Mouse (Mus musculus): Measurements from ENCODE around the gene Gm49721. TPM values are rescaled to one million over a fixed set of nuclear protein-coding genes. Genes with fewer than 3 reads are reported as not detected.
"Not testable (repeated sequence)": the region's sequence is repeated elsewhere in the genome, so short reads cannot be mapped to it uniquely, and the experiment has no call there.

The Gm49721 gene
- 0.05 TPM in 1 of 2 replicates, not detected in the other for polyA plus RNA-seq (2015; fragmentation: Nextera tagmentation; extraction: Ambion mirVana)

DNA sequence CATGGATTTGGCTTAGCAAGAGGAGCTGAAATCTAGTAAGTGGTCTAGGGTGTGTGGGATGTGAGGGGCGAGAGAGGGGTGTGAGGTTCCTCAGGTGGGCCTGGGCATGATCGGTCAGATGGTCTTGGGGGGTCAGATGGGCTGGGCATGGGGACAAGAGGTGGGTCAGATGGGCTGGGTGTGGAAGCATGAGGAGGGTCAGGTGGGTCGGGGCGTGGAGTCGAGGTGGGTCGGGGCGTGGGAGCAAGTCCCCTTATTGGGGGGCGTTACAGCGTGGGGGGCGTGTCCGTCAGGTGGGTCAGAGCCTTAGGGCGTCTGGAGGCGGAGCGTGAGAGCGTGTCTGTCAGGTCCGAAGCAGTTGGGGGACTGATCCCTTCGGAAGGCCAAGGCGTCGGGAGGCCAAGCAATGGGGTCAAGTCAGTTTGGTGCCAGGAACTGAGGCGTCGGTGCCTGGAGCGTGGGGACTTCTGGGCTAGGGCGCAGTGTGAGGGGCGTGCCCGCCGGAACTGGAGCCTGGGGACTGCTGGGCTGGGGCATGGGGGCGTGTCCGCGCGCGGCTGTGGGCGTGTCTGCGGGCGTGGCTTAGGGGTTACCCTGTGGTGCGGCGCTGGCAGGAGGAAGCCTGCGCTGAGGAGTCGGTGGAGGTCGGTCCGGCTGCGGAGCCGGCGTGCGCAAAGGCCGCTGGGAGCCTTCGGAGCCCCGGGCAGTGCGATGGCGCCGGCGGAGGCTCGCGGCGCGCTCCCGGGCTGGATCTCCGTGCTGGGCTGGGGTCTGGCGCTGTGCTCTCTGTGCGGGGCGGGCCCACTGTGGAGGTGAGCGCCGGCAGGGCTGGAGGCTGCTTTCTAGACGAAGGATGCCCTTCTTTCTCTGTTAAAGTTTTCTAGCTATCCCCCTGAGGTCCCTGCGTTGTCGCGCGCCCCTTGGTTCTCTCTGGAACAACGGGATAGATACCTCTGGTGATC lies at the start of gene Gm49721:
Gm49721 (plus strand) TSS at position 618 of the 962 bp plus-strand sequence.
- H3K4me3 ChIP-seq: peak within 1 kb of the TSS; percentile 66
- peak within 1 kb of the TSS; percentile 71 for H3K27ac ChIP-seq
- WGBS: under 1% methylated on average over 47 of the region's 68 CpGs
- not testable (repeated sequence) for H3K36me3 ChIP-seq; H3K27me3 ChIP-seq; H3K9me3 ChIP-seq (replicated peaks); H3K4me1 ChIP-seq (replicated peaks)
- peak within 1 kb of the TSS; percentile 62 for H3K4me2 ChIP-seq
- H3K9ac ChIP-seq: peak within 1 kb of the TSS; percentile 74
- peak; percentile 98 for ATAC-seq (replicated peaks; ENCODE audit: insufficient number of reproducible peaks, insufficient read depth, low FRiP score, low read depth)

DNA sequence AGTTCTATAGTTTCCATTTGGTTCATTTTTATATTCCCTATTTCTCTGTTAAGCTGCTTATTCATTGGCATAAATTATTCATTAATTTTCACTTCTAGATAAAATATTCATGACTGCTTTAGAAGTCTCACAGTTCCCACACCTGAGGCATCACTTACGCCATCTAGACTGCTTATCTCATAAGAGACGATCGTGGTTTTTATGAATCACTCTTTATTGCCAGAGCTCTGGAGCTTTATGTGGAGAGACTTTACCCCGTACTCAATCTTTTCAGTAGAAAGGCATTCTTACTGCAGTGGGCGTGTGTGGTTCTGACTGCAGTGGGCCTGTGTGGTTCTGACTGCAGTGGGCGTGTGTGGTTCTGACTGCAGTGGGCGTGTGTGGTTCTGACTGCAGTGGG lies 47.1 kb upstream of the Gm49721 start:
- not testable (repeated sequence) for H3K9me3 ChIP-seq (replicated peaks); H3K9ac ChIP-seq; H3K27me3 ChIP-seq; H3K36me3 ChIP-seq; H3K4me3 ChIP-seq; H3K27ac ChIP-seq; ATAC-seq (replicated peaks; ENCODE audit: insufficient number of reproducible peaks, insufficient read depth, low FRiP score, low read depth); H3K4me1 ChIP-seq (replicated peaks); H3K4me2 ChIP-seq
- 90% methylated on average over 7 of the region's 7 CpGs for WGBS

DNA sequence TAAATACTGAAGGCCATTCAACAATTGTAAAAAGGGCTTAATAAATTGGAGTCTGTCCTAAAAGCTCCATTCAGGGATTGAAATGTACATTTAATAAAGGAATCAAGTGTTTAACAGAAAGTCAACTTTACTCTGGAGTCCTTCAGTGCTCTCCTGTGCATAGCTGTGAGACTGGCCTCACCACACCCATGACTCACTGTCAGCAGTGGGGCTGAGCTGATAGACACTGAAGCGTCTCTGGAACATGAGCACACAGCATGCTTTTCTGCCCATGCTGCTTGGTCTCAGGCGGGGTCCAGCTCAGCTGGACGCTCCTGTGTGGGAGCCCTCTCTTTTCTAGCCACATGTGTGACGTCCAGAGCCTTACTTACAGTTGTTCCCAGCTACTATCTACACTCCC lies 36.1 kb upstream of the Gm49721 start:
- not testable (repeated sequence) for ATAC-seq (replicated peaks; ENCODE audit: insufficient number of reproducible peaks, insufficient read depth, low FRiP score, low read depth); H3K4me1 ChIP-seq (replicated peaks); H3K9ac ChIP-seq; H3K36me3 ChIP-seq; H3K9me3 ChIP-seq (replicated peaks); H3K4me2 ChIP-seq; H3K4me3 ChIP-seq; H3K27me3 ChIP-seq; H3K27ac ChIP-seq
- no CpG with 5 or more reads among the region's 4 CpGs for WGBS

DNA sequence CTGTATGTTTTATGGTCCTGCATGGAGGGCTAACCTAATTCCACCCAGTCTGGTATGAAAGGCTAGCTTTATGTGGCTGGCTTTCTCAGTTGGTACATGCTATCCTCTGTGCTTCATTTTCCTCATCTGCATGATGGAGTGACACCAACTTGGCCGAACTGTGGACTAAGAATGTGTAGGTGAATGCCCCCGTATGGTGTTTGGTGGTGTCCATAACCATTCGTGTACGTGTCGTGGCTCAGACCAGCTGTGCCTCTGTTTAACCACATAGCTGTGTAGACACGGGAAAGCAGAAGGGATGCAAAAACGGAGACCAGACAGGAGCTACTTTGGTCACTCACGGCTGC lies 31.1 kb upstream of the Gm49721 start:
- not testable (repeated sequence) for H3K27me3 ChIP-seq; H3K9me3 ChIP-seq (replicated peaks); ATAC-seq (replicated peaks; ENCODE audit: insufficient number of reproducible peaks, insufficient read depth, low FRiP score, low read depth); H3K4me1 ChIP-seq (replicated peaks); H3K36me3 ChIP-seq; H3K27ac ChIP-seq
- Histone ChIP-seq H3K9ac (peak overlapping the region; percentile 73; the same call in 1 of the 2 replicates), H3K4me2 (peak overlapping the region; percentile 72), H3K4me3 (peak overlapping the region; percentile 67)
- WGBS: no CpG with 5 or more reads among the region's 8 CpGs

DNA sequence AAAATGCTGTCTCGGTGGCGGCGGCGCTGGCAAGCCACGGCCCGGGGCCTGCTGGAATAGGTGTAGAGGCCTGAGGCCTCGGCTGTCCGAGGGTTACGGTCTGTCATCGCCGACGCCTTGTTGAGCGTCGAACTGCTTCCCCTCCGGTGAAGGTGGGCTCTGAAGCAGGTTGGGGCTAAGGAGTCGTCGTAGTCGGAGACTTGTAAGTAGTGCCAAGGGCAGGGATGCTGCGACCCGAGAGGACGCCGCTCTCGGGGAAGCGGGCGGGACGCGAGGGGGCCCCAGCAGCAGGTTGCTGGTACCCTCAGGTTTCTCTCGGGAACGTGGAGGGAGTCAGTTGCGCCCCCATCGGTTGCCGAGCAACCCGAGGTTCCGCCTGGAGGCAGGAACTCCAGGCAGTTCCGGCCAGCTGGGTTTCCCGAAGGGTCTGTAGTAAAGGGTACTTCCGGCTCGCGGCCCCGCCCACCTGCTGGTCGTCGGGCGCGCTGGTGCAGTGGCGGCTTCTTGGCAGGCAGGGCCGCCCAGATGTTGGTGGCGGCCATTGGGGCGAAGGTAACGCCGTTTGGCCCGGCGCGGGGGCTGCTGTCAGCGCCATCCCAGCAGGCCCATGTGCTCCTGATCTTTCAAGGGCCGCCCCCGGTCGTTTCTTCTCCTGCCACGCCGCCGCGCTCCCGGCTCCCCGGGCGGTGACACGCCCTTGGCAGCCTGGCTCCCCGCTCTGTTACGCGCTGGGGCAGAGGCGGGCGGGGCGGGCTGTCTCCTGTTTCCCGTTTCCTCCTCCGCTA lies 30.5 kb upstream of the Gm49721 start, which contains the start of gene Rsph3b:
Rsph3b (minus strand) TSS at position 699 of the 785 bp plus-strand sequence.
- H3K27me3 ChIP-seq; H3K9me3 ChIP-seq (replicated peaks); H3K36me3 ChIP-seq; H3K4me1 ChIP-seq (replicated peaks): not testable (repeated sequence)
- WGBS: under 1% methylated on average over 73 of the region's 73 CpGs
- H3K9ac ChIP-seq: peak within 1 kb of the TSS; percentile 73
- peak within 1 kb of the TSS; percentile 95 for H3K27ac ChIP-seq
- H3K4me2 ChIP-seq: peak within 1 kb of the TSS; percentile 72
- ATAC-seq (replicated peaks; ENCODE audit: insufficient number of reproducible peaks, insufficient read depth, low FRiP score, low read depth): peak; percentile 97
- peak within 1 kb of the TSS; percentile 67 for H3K4me3 ChIP-seq

GRCm38 (mm10) chr17:6948769-6949228 lies 29.9 kb upstream of the Gm49721 start:
- peak overlapping the region; percentile 73 for H3K9ac ChIP-seq
- not testable (repeated sequence) for H3K36me3 ChIP-seq; H3K9me3 ChIP-seq (replicated peaks); H3K27me3 ChIP-seq; H3K4me1 ChIP-seq (replicated peaks)
- H3K27ac ChIP-seq: peak overlapping the region; percentile 95
- WGBS: 8% methylated on average over 9 of the region's 9 CpGs
- peak overlapping the region; percentile 67 for H3K4me3 ChIP-seq
- ATAC-seq (replicated peaks; ENCODE audit: insufficient number of reproducible peaks, insufficient read depth, low FRiP score, low read depth): 0 out of 2 replicates have a peak, but pooled peaks have one; percentile 8
- H3K4me2 ChIP-seq: peak overlapping the region; percentile 72

DNA sequence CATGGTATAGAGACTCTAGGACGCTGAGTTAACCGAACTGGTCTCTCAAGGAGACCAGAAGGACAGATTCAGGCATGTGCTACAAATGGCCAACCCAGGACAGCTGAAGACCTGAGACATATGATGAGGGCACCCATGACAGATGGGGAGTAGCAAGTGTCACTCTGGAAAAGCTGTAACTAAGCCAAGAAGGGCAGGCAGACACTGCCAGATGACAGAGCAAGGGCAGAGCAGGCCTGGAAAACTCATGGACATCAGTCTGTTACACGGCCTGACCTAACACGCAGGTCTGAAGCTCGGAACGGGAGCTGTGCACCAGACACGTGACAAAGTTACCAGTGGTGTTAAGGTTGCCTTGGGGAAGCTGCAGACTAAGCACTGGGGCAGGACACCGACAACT lies 19.8 kb upstream of the Gm49721 start:
- not testable (repeated sequence) for ATAC-seq (replicated peaks; ENCODE audit: insufficient number of reproducible peaks, insufficient read depth, low FRiP score, low read depth); H3K4me2 ChIP-seq; H3K27ac ChIP-seq; H3K36me3 ChIP-seq; H3K4me1 ChIP-seq (replicated peaks); H3K9ac ChIP-seq; H3K27me3 ChIP-seq; H3K9me3 ChIP-seq (replicated peaks); H3K4me3 ChIP-seq
- WGBS: 77% methylated on average over 7 of the region's 8 CpGs

DNA sequence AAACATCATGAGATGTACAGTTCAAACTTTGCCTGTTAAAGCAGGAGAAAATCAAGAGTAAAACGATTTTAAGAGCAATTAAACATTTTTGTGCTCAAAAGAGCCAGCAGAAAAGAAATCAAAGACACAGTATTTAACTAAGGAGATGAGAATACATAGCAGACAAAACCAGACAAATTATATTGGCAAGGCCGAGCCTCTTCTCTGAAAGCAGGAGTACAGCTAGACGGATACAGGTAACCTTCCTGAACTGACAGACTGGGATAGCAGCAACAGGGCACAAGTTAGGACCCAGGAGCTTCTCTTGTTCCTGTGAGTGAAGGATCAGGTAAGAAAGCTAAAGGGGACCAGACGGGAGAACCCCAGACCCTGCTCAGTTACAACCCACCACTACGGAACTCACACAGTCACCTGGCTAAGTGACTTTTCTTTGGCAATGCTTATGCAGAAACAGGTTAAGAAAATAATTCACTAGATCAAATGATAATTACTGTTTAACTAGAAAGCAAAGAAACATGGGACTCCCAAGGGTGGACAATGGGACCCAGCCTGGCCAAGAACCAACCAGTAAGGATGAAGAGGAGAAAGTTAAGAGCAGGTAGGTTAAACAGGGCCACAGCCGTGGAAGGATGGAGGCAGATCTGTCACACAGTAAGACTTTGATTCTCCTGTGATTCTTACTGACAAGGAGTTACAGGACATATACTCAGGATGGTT lies 19.0 kb upstream of the Gm49721 start:
- Histone ChIP-seq H3K4me3 (peak overlapping the region; percentile 58), H3K4me2 (peak overlapping the region; percentile 49)
- H3K27me3 ChIP-seq; ATAC-seq (replicated peaks; ENCODE audit: insufficient number of reproducible peaks, insufficient read depth, low FRiP score, low read depth); H3K9me3 ChIP-seq (replicated peaks); H3K36me3 ChIP-seq; H3K27ac ChIP-seq; H3K4me1 ChIP-seq (replicated peaks); H3K9ac ChIP-seq: not testable (repeated sequence)
- 57% methylated on average over 5 of the region's 6 CpGs for WGBS

DNA sequence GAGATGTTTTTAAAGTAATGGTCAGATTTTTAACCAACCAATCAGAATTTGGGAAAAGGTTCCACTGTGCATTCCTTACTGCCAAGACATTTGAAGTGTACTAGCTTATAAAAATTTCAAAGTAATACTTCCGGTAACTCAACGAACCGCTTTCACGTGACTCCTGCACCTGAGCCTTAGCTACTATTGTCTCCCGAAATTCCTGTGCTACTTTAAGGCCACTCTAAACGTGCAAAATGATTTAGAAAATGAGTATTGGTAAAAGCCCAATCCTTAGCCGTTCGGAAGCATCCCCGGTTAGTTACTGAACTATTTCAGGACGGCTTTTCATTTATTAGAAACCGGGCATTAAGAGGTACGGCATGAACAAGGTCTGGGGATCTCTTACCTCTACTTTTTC lies 18.4 kb upstream of the Gm49721 start:
- H3K9ac ChIP-seq: peak overlapping the region; percentile 63; the same call in 1 of the 2 replicates
- not testable (repeated sequence) for ATAC-seq (replicated peaks; ENCODE audit: insufficient number of reproducible peaks, insufficient read depth, low FRiP score, low read depth); H3K27ac ChIP-seq

GRCm38 (mm10) chr17:6960776-6961175 lies 17.9 kb upstream of the Gm49721 start, which contains the start of gene Tagap1:
TSS of gene Tagap1 (minus strand) at chr17:6961156.
- H3K4me3 ChIP-seq: peak within 1 kb of the TSS; percentile 58
- H3K27ac ChIP-seq: peak within 1 kb of the TSS; percentile 70
- not testable (repeated sequence) for H3K36me3 ChIP-seq; H3K27me3 ChIP-seq; H3K9me3 ChIP-seq (replicated peaks); H3K4me1 ChIP-seq (replicated peaks)
- peak; percentile 23; the same call in 1 of the 2 replicates for ATAC-seq (replicated peaks; ENCODE audit: insufficient number of reproducible peaks, insufficient read depth, low FRiP score, low read depth)
- WGBS: under 1% methylated on average over 47 of the region's 51 CpGs
- H3K9ac ChIP-seq: peak within 1 kb of the TSS; percentile 63
- peak within 1 kb of the TSS; percentile 59 for H3K4me2 ChIP-seq

More for the DNA sequence above, 18.4 kb upstream of the Gm49721 start:
- under 1% methylated on average over 12 of the region's 12 CpGs for WGBS
- not testable (repeated sequence) for H3K36me3 ChIP-seq; H3K9me3 ChIP-seq (replicated peaks); H3K4me1 ChIP-seq (replicated peaks); H3K27me3 ChIP-seq
- Histone ChIP-seq H3K4me3 (peak overlapping the region; percentile 58), H3K4me2 (peak overlapping the region; percentile 49)
